Mouse (Mus musculus): ENCODE data around the gene Bzw2. TPM values are rescaled to one million over a fixed set of nuclear protein-coding genes. Genes with fewer than 3 reads are reported as not detected.

The Bzw2 gene
- polyA plus RNA-seq, 1 experiment from 2014 or later = 43.4 TPM

- 80% methylated on average over 4 of the region's 4 CpGs for whole genome bisulfite sequencing
- ATAC-seq = no peak
Measured at GRCm38 (mm10) chr12:36070231-36070630, 87.6 kb downstream of the Bzw2 start.

GRCm38 (mm10) chr12:36067538-36067937, 90.3 kb downstream of the Bzw2 start:
- Histone ChIP-seq H3K27ac (ENCODE audit: low read length) (no peak overlapping the region), H3K27me3 (replicated peaks; ENCODE audit: insufficient read depth, low read length) (no peaks in the 10 kb centered on the region), H3K36me3 (ENCODE audit: insufficient read depth, low read length) (no peaks in the 10 kb centered on the region), H3K9ac (replicated peaks; ENCODE audit: low read depth) (no peak overlapping the region), H3K4me1 (ENCODE audit: insufficient read depth, low read depth, low read length) (no peaks in the 10 kb centered on the region), H3K9me3 (ENCODE audit: low read length) (no peaks in the 10 kb centered on the region), H3K4me3 (ENCODE audit: low read depth, low read length) (no peak overlapping the region), H3K4me2 (replicated peaks; ENCODE audit: low read depth, low read length) (no peak overlapping the region)
- no peak for DNase-seq (ENCODE audit: low spot score)
- WGBS = 85% methylated on average over 2 of the region's 2 CpGs
- no peak for ATAC-seq
- TF ChIP-seq EP300 (IDR thresholded peaks at IDR 0.05) = no peak

More at GRCm38 (mm10) chr12:36070231-36070630, 87.6 kb downstream of the Bzw2 start:
- H3K27me3 ChIP-seq (replicated peaks; ENCODE audit: insufficient read depth, low read length) = no peaks in the 10 kb centered on the region
- H3K9me3 ChIP-seq (ENCODE audit: low read length) = no peaks in the 10 kb centered on the region
- no peaks in the 10 kb centered on the region for H3K36me3 ChIP-seq (ENCODE audit: insufficient read depth, low read length)
- no peak overlapping the region for H3K4me3 ChIP-seq (ENCODE audit: low read depth, low read length)
- H3K4me2 ChIP-seq (replicated peaks; ENCODE audit: low read depth, low read length) = no peak overlapping the region
- H3K27ac ChIP-seq (ENCODE audit: low read length) = no peak overlapping the region
- DNase-seq (ENCODE audit: low spot score) = no peak
- TF ChIP-seq EP300 (IDR thresholded peaks at IDR 0.05) = no peak
- no peak for TF ChIP-seq CTCF (IDR thresholded peaks at IDR 0.05)
- no peaks in the 10 kb centered on the region for H3K4me1 ChIP-seq (ENCODE audit: insufficient read depth, low read depth, low read length)
- no peak overlapping the region for H3K9ac ChIP-seq (replicated peaks; ENCODE audit: low read depth)

- TF ChIP-seq CTCF (IDR thresholded peaks at IDR 0.05) (no peak), EP300 (IDR thresholded peaks at IDR 0.05) (no peak)
- 83% methylated on average over 1 of the region's 1 CpGs for WGBS
- DNase-seq (ENCODE audit: low spot score) (no peak), ATAC-seq (no peak)
- Histone ChIP-seq H3K36me3 (ENCODE audit: insufficient read depth, low read length) (no peaks in the 10 kb centered on the region), H3K9me3 (ENCODE audit: low read length) (no peaks in the 10 kb centered on the region), H3K4me2 (replicated peaks; ENCODE audit: low read depth, low read length) (no peak overlapping the region), H3K9ac (replicated peaks; ENCODE audit: low read depth) (no peak overlapping the region), H3K4me1 (ENCODE audit: insufficient read depth, low read depth, low read length) (no peaks in the 10 kb centered on the region), H3K27ac (ENCODE audit: low read length) (no peak overlapping the region), H3K27me3 (replicated peaks; ENCODE audit: insufficient read depth, low read length) (no peaks in the 10 kb centered on the region), H3K4me3 (ENCODE audit: low read depth, low read length) (no peak overlapping the region)
Measured at GRCm38 (mm10) chr12:36065911-36066310, 92.0 kb downstream of the Bzw2 start.

- TF ChIP-seq CTCF (IDR thresholded peaks at IDR 0.05) (no peak), EP300 (IDR thresholded peaks at IDR 0.05) (no peak)
- H3K9me3 ChIP-seq (ENCODE audit: low read length) = no peaks in the 10 kb centered on the region
- H3K4me2 ChIP-seq (replicated peaks; ENCODE audit: low read depth, low read length) = no peak overlapping the region
- no peak overlapping the region for H3K4me3 ChIP-seq (ENCODE audit: low read depth, low read length)
- no peaks in the 10 kb centered on the region for H3K36me3 ChIP-seq (ENCODE audit: insufficient read depth, low read length)
- no peak overlapping the region for H3K9ac ChIP-seq (replicated peaks; ENCODE audit: low read depth)
- H3K27ac ChIP-seq (ENCODE audit: low read length) = no peak overlapping the region
- H3K4me1 ChIP-seq (ENCODE audit: insufficient read depth, low read depth, low read length) = no peaks in the 10 kb centered on the region
- no peak for ATAC-seq
- 29% methylated on average over 2 of the region's 2 CpGs for WGBS
- DNase-seq (ENCODE audit: low spot score) = no peak
- H3K27me3 ChIP-seq (replicated peaks; ENCODE audit: insufficient read depth, low read length) = no peaks in the 10 kb centered on the region
Measured at GRCm38 (mm10) chr12:36057699-36058098, 100.2 kb downstream of the Bzw2 start.

- no peak overlapping the region for H3K9ac ChIP-seq (replicated peaks; ENCODE audit: low read depth)
- ATAC-seq (no peak), DNase-seq (ENCODE audit: low spot score) (no peak)
- H3K4me3 ChIP-seq (ENCODE audit: low read depth, low read length) = no peak overlapping the region
- no peaks in the 10 kb centered on the region for H3K27me3 ChIP-seq (replicated peaks; ENCODE audit: insufficient read depth, low read length)
- no peak for TF ChIP-seq CTCF (IDR thresholded peaks at IDR 0.05)
- no peaks in the 10 kb centered on the region for H3K36me3 ChIP-seq (ENCODE audit: insufficient read depth, low read length)
- H3K4me2 ChIP-seq (replicated peaks; ENCODE audit: low read depth, low read length) = no peak overlapping the region
- H3K9me3 ChIP-seq (ENCODE audit: low read length) = no peaks in the 10 kb centered on the region
- 63% methylated on average over 1 of the region's 1 CpGs for whole genome bisulfite sequencing
- H3K4me1 ChIP-seq (ENCODE audit: insufficient read depth, low read depth, low read length) = no peaks in the 10 kb centered on the region
- H3K27ac ChIP-seq (ENCODE audit: low read length) = no peak overlapping the region
Measured at GRCm38 (mm10) chr12:36050276-36050675, 107.6 kb downstream of the Bzw2 start.

- Histone ChIP-seq H3K36me3 (ENCODE audit: insufficient read depth, low read length) (no peaks in the 10 kb centered on the region), H3K4me3 (ENCODE audit: low read depth, low read length) (no peak overlapping the region), H3K4me1 (ENCODE audit: insufficient read depth, low read depth, low read length) (no peaks in the 10 kb centered on the region), H3K9ac (replicated peaks; ENCODE audit: low read depth) (no peak overlapping the region), H3K4me2 (replicated peaks; ENCODE audit: low read depth, low read length) (no peak overlapping the region), H3K9me3 (ENCODE audit: low read length) (no peaks in the 10 kb centered on the region), H3K27me3 (replicated peaks; ENCODE audit: insufficient read depth, low read length) (no peaks in the 10 kb centered on the region), H3K27ac (ENCODE audit: low read length) (no peak overlapping the region)
- ATAC-seq (no peak), DNase-seq (ENCODE audit: low spot score) (no peak)
- TF ChIP-seq CTCF (IDR thresholded peaks at IDR 0.05) (no peak), EP300 (IDR thresholded peaks at IDR 0.05) (no peak)
- 78% methylated on average over 2 of the region's 2 CpGs for WGBS
Measured at GRCm38 (mm10) chr12:36047593-36047992, 110.3 kb downstream of the Bzw2 start.

GRCm38 (mm10) chr12:36046196-36046595, 111.7 kb downstream of the Bzw2 start:
- TF ChIP-seq CTCF (IDR thresholded peaks at IDR 0.05) = no peak
- TF ChIP-seq EP300 (IDR thresholded peaks at IDR 0.05) = no peak
- no peaks in the 10 kb centered on the region for H3K9me3 ChIP-seq (ENCODE audit: low read length)
- no peaks in the 10 kb centered on the region for H3K27me3 ChIP-seq (replicated peaks; ENCODE audit: insufficient read depth, low read length)
- H3K4me2 ChIP-seq (replicated peaks; ENCODE audit: low read depth, low read length) = no peak overlapping the region
- no peak for ATAC-seq
- no peaks in the 10 kb centered on the region for H3K36me3 ChIP-seq (ENCODE audit: insufficient read depth, low read length)
- no peak overlapping the region for H3K9ac ChIP-seq (replicated peaks; ENCODE audit: low read depth)
- no peak for DNase-seq (ENCODE audit: low spot score)
- 16% methylated on average over 5 of the region's 5 CpGs for WGBS
- no peak overlapping the region for H3K27ac ChIP-seq (ENCODE audit: low read length)
- no peaks in the 10 kb centered on the region for H3K4me1 ChIP-seq (ENCODE audit: insufficient read depth, low read depth, low read length)
- no peak overlapping the region for H3K4me3 ChIP-seq (ENCODE audit: low read depth, low read length)
